Mouse (Mus musculus) forebrain, embryonic 12.5 days (tissue): ENCODE results near the gene Mapk11. TPM values are rescaled to one million over a fixed set of nuclear protein-coding genes. Genes with fewer than 3 reads are reported as not detected.

Source experiments
- ATAC-seq: fragments of 200-750 bp; cut with Nextera tagmentation; 2 replicates; pipeline ENCODE4 v1.8.0; 2017; ENCODE audit warnings: moderate TSS enrichment; ENCODE audit not compliant: low FRiP score
- H3K27ac ChIP-seq: fragments of 300-500 bp; sonication (generic); 2 replicates; pipeline ENCODE4 v1.5.1; 2016; ENCODE audit warnings: mild to moderate bottlenecking
- H3K27me3 ChIP-seq: fragments of 300-500 bp; sonication (generic); 2 replicates; pipeline ENCODE4 v1.6.1; 2016; ENCODE audit warnings: mild to moderate bottlenecking
- H3K36me3 ChIP-seq: fragments of 300-500 bp; sonication (generic); replicated peaks from 2 replicates; pipeline ENCODE4 v1.6.1; 2016; ENCODE audit warnings: mild to moderate bottlenecking
- H3K4me1 ChIP-seq: fragments of 300-500 bp; sonication (generic); 2 replicates; pipeline ENCODE4 v1.6.1; 2016
- H3K4me2 ChIP-seq: fragments of 300-500 bp; sonication (generic); 2 replicates; pipeline ENCODE4 v1.6.1; 2016; ENCODE audit warnings: mild to moderate bottlenecking, moderate library complexity
- H3K4me3 ChIP-seq: fragments of 300-500 bp; sonication (generic); replicated peaks from 2 replicates; pipeline ENCODE4 v1.5.1; 2016; ENCODE audit warnings: mild to moderate bottlenecking
- H3K9ac ChIP-seq: fragments of 300-500 bp; sonication (generic); 2 replicates; pipeline ENCODE4 v1.6.1; 2016; ENCODE audit warnings: mild to moderate bottlenecking
- H3K9me3 ChIP-seq: fragments of 300-500 bp; sonication (generic); 2 replicates; pipeline ENCODE4 v1.6.1; 2016
- WGBS: fragments of 180-500 bp; shearing (Covaris S2); methylation state at CpG from one replicate; pipeline ENCODE4 v1.1.7; 2016; 5-methylcytosine and 5-hydroxymethylcytosine counted together
- polyA plus RNA-seq: library from polyadenylated mRNA; unstranded; fragments of >200 nt; fragmentation: Nextera tagmentation; extraction: Ambion mirVana; gene quantifications from 2 replicates; pipeline ENCODE4 v1.2.1, GENCODE M21; 2016

Mapk11 gene
- polyA plus RNA-seq, 1 experiment from 2014 or later, result 46.9 TPM

- no peaks in the 10 kb centered on the region for H3K27me3 ChIP-seq
- no peaks in the 10 kb centered on the region for H3K9me3 ChIP-seq
- peak overlapping the region; percentile 97 for H3K9ac ChIP-seq
- under 1% methylated on average over 26 of the region's 26 CpGs for WGBS
- H3K4me2 ChIP-seq, result peak overlapping the region; percentile 92
- peak; percentile 12 for ATAC-seq
- peaks cover 7% of the 10 kb centered on the region for H3K36me3 ChIP-seq
- peak overlapping the region; percentile 85 for H3K4me3 ChIP-seq
- H3K27ac ChIP-seq, result peak overlapping the region; percentile 97
- peaks cover 87% of the 10 kb centered on the region for H3K4me1 ChIP-seq
Measured at GRCm38 (mm10) chr15:89180081-89180541, 30.7 kb upstream of the Mapk11 start.

GRCm38 (mm10) chr15:89179630-89179964 lies 30.2 kb upstream of the Mapk11 start:
- Histone ChIP-seq H3K36me3 (0 out of 2 replicates have a peak, but pooled peaks cover 2% of the 10 kb centered on the region), H3K9me3 (no peaks in the 10 kb centered on the region), H3K4me2 (peak overlapping the region; percentile 92), H3K27me3 (no peaks in the 10 kb centered on the region), H3K9ac (peak overlapping the region; percentile 97), H3K4me3 (peak overlapping the region; percentile 85), H3K4me1 (peaks cover 88% of the 10 kb centered on the region), H3K27ac (peak overlapping the region; percentile 97)
- no peak for ATAC-seq
- 3% methylated on average over 6 of the region's 6 CpGs for WGBS

GRCm38 (mm10) chr15:89178954-89179629 lies 29.7 kb upstream of the Mapk11 start:
- Histone ChIP-seq H3K36me3 (0 out of 2 replicates have a peak, but pooled peaks cover 2% of the 10 kb centered on the region), H3K9me3 (no peaks in the 10 kb centered on the region), H3K27ac (peak overlapping the region; percentile 97), H3K27me3 (no peaks in the 10 kb centered on the region), H3K4me3 (peak overlapping the region; percentile 85), H3K4me1 (peaks cover 88% of the 10 kb centered on the region), H3K4me2 (peak overlapping the region; percentile 92), H3K9ac (peak overlapping the region; percentile 97)
- ATAC-seq, result no peak; the same call in 1 of the 2 replicates
- WGBS, result 2% methylated on average over 16 of the region's 16 CpGs

DNA sequence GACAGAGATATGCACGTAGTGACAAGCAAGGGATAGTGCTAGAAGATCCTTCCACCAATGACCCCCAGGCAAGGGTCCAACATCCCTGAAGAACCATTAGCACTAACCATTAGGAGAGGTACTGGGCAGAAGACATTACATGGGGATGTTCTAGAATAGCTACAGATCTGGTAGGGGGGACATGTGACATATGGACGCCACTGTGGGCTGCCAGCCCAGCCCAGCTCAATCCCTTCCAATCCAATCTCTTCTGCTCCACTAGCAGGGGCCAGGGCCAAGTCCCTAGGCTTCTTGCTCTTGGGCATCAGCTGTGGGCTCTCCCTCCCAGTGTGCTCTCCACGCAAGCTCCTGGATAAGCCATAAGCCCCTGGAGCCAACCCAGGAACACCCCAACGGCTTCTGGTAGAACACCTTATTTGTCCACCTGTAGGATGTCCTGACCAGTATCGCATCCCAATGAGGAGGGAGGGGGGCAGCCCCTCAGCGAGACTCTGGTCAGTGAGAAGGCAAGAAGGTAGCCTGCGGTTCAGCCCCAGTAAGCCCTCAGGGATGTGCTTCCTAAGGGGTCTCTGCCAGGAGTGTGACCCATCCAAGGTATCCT lies 28.9 kb upstream of the Mapk11 start:
- Histone ChIP-seq H3K27me3 (no peaks in the 10 kb centered on the region), H3K4me2 (peak overlapping the region; percentile 92), H3K4me1 (peaks cover 89% of the 10 kb centered on the region), H3K36me3 (0 out of 2 replicates have a peak, but pooled peaks cover 2% of the 10 kb centered on the region), H3K9me3 (no peaks in the 10 kb centered on the region), H3K27ac (peak overlapping the region; percentile 97; the same call in 1 of the 2 replicates), H3K4me3 (peak overlapping the region; percentile 85), H3K9ac (peak overlapping the region; percentile 97; the same call in 1 of the 2 replicates)
- ATAC-seq, result no peak
- WGBS, result 74% methylated on average over 7 of the region's 7 CpGs

GRCm38 (mm10) chr15:89177576-89178259 lies 28.3 kb upstream of the Mapk11 start:
- Histone ChIP-seq H3K27ac (peak overlapping the region; percentile 58), H3K4me3 (peak overlapping the region; percentile 85), H3K36me3 (0 out of 2 replicates have a peak, but pooled peaks cover 2% of the 10 kb centered on the region), H3K4me2 (peak overlapping the region; percentile 92), H3K9me3 (no peaks in the 10 kb centered on the region), H3K9ac (peak overlapping the region; percentile 97), H3K27me3 (no peaks in the 10 kb centered on the region), H3K4me1 (peaks cover 93% of the 10 kb centered on the region)
- no peak for ATAC-seq
- 69% methylated on average over 4 of the region's 4 CpGs for WGBS

DNA sequence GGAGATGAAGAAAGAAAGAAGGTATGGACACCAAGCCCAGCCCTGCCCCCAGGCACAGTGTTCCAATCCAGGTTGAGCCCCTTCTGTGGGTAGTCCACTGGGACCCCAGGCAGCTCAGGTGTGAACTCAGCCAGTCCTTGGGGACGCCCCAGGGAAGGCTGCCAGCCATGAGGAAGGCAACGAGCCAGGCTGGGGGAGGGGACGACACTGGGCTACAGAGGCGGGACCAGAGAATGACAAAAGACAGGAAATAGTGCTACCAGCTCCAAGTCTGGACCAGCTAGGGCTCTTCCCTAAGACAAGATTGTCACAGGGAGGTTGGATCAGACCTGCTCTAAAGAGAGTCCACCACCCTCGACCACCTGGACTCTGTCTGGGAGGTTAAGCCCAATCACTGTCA lies 27.7 kb upstream of the Mapk11 start:
- Histone ChIP-seq H3K4me2 (peak overlapping the region; percentile 92), H3K9me3 (no peaks in the 10 kb centered on the region), H3K36me3 (0 out of 2 replicates have a peak, but pooled peaks cover 2% of the 10 kb centered on the region), H3K27ac (peak overlapping the region; percentile 58), H3K4me1 (peaks cover 93% of the 10 kb centered on the region), H3K4me3 (peak overlapping the region; percentile 11; the same call in 1 of the 2 replicates), H3K27me3 (no peaks in the 10 kb centered on the region), H3K9ac (peak overlapping the region; percentile 42)
- ATAC-seq, result no peak
- WGBS, result 13% methylated on average over 5 of the region's 5 CpGs

DNA sequence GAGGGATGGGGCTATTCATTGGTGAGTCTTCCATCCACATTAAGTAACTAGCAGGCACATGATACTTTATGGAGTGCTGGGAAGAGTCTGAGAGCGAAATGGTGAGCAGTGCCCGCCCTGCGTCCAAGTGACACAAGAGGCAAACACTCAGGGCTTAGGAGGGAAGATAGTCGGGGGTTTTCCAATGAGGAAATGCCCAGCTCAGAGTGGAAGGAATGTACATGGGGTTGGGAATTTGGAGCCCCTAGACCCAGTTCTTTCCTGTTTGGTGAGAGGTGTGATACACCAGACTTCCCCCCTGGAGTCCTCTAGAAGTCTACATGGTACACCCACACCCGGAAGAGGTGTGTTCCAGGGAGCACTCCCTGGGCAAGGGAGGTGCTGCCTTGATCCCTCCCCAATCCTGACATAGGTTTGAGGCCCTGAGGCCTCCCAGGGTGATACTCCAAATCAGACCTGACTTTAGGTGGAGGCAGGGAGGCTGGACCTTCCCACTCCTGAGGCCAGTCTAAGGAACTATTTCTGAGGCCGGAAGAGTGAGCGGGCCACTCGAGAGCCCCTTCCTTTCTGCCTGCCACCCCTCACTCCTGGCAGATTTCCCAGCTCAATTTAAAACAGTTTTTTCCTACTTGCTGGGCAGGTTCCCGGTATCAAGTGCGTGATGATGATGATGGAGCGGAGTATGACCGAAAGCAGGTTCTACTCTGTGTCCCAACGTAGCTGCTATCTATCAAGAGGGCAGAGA lies 26.2 kb upstream of the Mapk11 start:
- H3K36me3 ChIP-seq, result peaks cover 6% of the 10 kb centered on the region; the same call in 1 of the 2 replicates
- peaks cover 93% of the 10 kb centered on the region for H3K4me1 ChIP-seq
- H3K4me2 ChIP-seq, result no peak overlapping the region
- no peak overlapping the region for H3K4me3 ChIP-seq
- 0 out of 2 replicates have a peak overlapping the region, but pooled peaks have one; percentile 36 for H3K27ac ChIP-seq
- ATAC-seq, result no peak
- H3K9ac ChIP-seq, result no peak overlapping the region
- H3K27me3 ChIP-seq, result no peaks in the 10 kb centered on the region
- H3K9me3 ChIP-seq, result no peaks in the 10 kb centered on the region
- WGBS, result 79% methylated on average over 13 of the region's 13 CpGs

GRCm38 (mm10) chr15:89174889-89175339 lies 25.5 kb upstream of the Mapk11 start:
- Histone ChIP-seq H3K9me3 (no peaks in the 10 kb centered on the region), H3K4me1 (peaks cover 98% of the 10 kb centered on the region), H3K27me3 (no peaks in the 10 kb centered on the region), H3K4me2 (peak overlapping the region; percentile 92), H3K36me3 (peaks cover 10% of the 10 kb centered on the region), H3K4me3 (no peak overlapping the region), H3K27ac (no peak overlapping the region), H3K9ac (no peak overlapping the region)
- WGBS, result 56% methylated on average over 11 of the region's 11 CpGs
- ATAC-seq, result no peak

GRCm38 (mm10) chr15:89173906-89174214 lies 24.4 kb upstream of the Mapk11 start:
- Histone ChIP-seq H3K27ac (no peak overlapping the region), H3K9me3 (no peaks in the 10 kb centered on the region), H3K27me3 (no peaks in the 10 kb centered on the region), H3K4me1 (peaks cover 98% of the 10 kb centered on the region), H3K9ac (peak overlapping the region; percentile 68), H3K36me3 (peaks cover 19% of the 10 kb centered on the region), H3K4me3 (peak overlapping the region; percentile 49), H3K4me2 (peak overlapping the region; percentile 92)
- 1% methylated on average over 15 of the region's 15 CpGs for WGBS
- ATAC-seq, result peak; percentile 45

GRCm38 (mm10) chr15:89173024-89173905 lies 23.8 kb upstream of the Mapk11 start:
- no peaks in the 10 kb centered on the region for H3K27me3 ChIP-seq
- peaks cover 25% of the 10 kb centered on the region for H3K36me3 ChIP-seq
- H3K27ac ChIP-seq, result peak overlapping the region; percentile 86
- peak; percentile 65 for ATAC-seq
- no peaks in the 10 kb centered on the region for H3K9me3 ChIP-seq
- WGBS, result under 1% methylated on average over 62 of the region's 65 CpGs
- peak overlapping the region; percentile 68 for H3K9ac ChIP-seq
- peaks cover 95% of the 10 kb centered on the region for H3K4me1 ChIP-seq
- peak overlapping the region; percentile 92 for H3K4me2 ChIP-seq
- peak overlapping the region; percentile 49 for H3K4me3 ChIP-seq
